Mouse (Mus musculus): ENCODE results near the gene Pax3. TPM values are rescaled to one million over a fixed set of nuclear protein-coding genes. Genes with fewer than 3 reads are reported as not detected.

Pax3 gene
- total and polyA plus RNA-seq, 3 experiments: 0.08 to 0.10 TPM; not detected in 1

DNA sequence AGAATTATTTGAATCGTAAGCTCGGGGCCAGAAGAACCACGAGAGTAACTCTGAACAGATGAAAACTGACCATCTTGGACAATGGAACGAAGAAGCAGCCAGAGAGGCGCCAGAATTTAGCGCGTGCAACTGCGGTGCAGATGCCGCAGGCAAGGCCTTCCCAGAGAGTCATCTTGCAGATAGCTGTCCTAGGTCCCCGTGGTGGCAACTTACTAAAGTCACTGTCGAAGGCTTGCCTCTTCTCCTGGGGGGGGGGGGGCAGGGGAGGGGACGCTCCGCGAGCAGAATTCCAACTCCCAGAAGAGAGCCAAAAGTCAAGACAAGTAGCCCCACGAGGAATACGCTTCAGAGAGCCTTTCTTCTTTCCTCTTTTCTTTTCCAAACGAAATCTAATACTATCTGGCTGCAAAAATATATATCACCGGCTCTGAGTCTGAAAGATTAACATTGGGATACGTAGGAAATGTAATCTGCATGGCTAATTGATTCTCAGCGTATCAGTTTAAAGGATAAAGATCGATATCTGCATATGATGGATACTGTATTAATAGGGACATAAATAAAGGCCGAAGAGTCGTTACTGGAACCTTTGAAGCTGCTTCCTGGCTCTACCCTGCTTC is 5.6 kb upstream of the Pax3 start:
- no peak overlapping the region for H3K9ac ChIP-seq (ENCODE audit: insufficient read depth, low read depth)
- in situ Hi-C loops (cut with MboI; ENCODE audit: low pct_ligation_motif_present, low pct_unique_long_range_greater_than_20kb, low sequenced_read_pairs) (no loop called here), dilution Hi-C loops (cut with MboI; ENCODE audit: extremely low pct_ligation_motif_present, extremely low pct_unique_long_range_greater_than_20kb, low sequenced_read_pairs) (no loop called here)
- no peaks in the 10 kb centered on the region for H3K27me3 ChIP-seq (replicated peaks)
- no peak for DNase-seq (ENCODE audit: extremely low read depth)
- no peaks in the 10 kb centered on the region for H3K79me2 ChIP-seq (replicated peaks; ENCODE audit: control insufficient read depth, extremely low read depth, insufficient read depth, poor library complexity, severe bottlenecking)
- no peak for TF ChIP-seq CHD1 (IDR thresholded peaks at IDR 0.05; ENCODE audit: low read depth, low read length)
- TF ChIP-seq RCOR1 (conservative IDR thresholded peaks at IDR 0.05; ENCODE audit: low read depth, low read length): no peak
- TF ChIP-seq RAD21 (IDR thresholded peaks at IDR 0.05; ENCODE audit: low read depth, low read length): no peak
- no peak for TF ChIP-seq UBTF (IDR thresholded peaks at IDR 0.05; ENCODE audit: low read depth, low read length)
- no peak for TF ChIP-seq POLR2AphosphoS2 (IDR thresholded peaks at IDR 0.05; ENCODE audit: low read depth, low read length)
- TF ChIP-seq POLR2A (IDR thresholded peaks at IDR 0.05; ENCODE audit: low read depth, low read length): no peak
- TF ChIP-seq MXI1 (IDR thresholded peaks at IDR 0.05; ENCODE audit: low read depth, low read length): no peak
- no peak for TF ChIP-seq NELFE (IDR thresholded peaks at IDR 0.05; ENCODE audit: low read depth, low read length)
- no peak for TF ChIP-seq EP300 (IDR thresholded peaks at IDR 0.05; ENCODE audit: low read length)
- TF ChIP-seq SMC3 (IDR thresholded peaks at IDR 0.05; ENCODE audit: low read depth, low read length): no peak
- TF ChIP-seq IRF4 (IDR thresholded peaks at IDR 0.05; ENCODE audit: low read depth, low read length): no peak
- TF ChIP-seq JUND (conservative IDR thresholded peaks at IDR 0.05; ENCODE audit: low read depth, low read length): no peak
- peaks cover 0 to 4% of the 10 kb centered on the region in 2 experiments; a peak in 2 of 4 replicates for H3K4me1 ChIP-seq (ENCODE audit: control insufficient read depth in 1 of 2, insufficient read depth in 2 of 2)
- no peak overlapping the region for H3K4me3 ChIP-seq (replicated peaks in 1 of 3; ENCODE audit: low read depth in 2 of 3, low read length in 2 of 3, poor library complexity in 1 of 3)
- no peaks in the 10 kb centered on the region for H3K36me3 ChIP-seq (replicated peaks in 1 of 2; ENCODE audit: control insufficient read depth in 1 of 2, insufficient read depth in 1 of 2, low read length in 1 of 2)
- no peak overlapping the region for H3K27ac ChIP-seq (ENCODE audit: insufficient read depth, low read depth)
- no peak overlapping the region for H3K4me2 ChIP-seq (ENCODE audit: insufficient read depth, low read depth, poor library complexity, severe bottlenecking)
- H3K9me3 ChIP-seq (replicated peaks; ENCODE audit: low read length): no peaks in the 10 kb centered on the region

DNA sequence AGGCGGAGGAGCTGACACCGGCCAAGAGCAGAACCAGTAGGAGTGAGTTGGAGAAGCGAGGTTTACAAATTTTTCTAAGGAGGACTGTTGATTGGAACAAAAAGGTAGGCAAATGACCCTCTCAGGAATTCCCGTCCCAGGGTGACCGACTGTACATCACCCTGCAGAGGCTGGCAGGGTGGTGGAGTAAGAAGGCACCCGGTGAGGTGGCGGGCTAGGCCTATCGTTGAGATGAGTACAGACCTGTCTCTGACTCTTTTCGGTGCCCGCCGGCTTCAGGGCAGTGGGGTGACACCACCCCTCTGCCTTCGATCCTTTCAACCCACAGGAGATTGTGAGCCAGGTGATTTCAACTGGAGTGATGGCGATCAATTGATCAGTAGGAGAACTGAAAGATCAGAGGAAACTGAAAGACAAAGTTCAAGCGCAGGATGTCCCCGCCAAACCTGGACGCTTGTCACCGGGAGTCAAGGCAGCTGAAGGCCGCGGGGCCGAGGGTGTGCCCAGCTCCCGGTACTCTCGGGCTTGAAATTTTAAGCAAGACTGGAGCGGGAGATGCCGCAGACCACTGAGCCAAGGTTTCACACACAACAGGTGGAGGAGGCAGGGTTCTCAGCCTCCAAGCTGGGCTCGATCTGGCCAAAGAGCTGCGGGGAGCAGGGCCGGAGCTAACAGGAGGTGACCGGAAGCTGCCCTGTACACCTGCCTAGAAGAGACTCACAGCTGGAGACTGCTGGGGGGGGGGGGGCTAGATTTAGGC is 4.5 kb upstream of the Pax3 start:
- DNase-seq (ENCODE audit: extremely low read depth): no peak
- in situ Hi-C loops (cut with MboI; ENCODE audit: low pct_ligation_motif_present, low pct_unique_long_range_greater_than_20kb, low sequenced_read_pairs): no loop called here
- H3K4me1 ChIP-seq (ENCODE audit: control insufficient read depth in 1 of 2, insufficient read depth in 2 of 2): peaks cover 0 to 4% of the 10 kb centered on the region in 2 experiments; a peak in 2 of 4 replicates
- no peak overlapping the region for H3K4me2 ChIP-seq (ENCODE audit: insufficient read depth, low read depth, poor library complexity, severe bottlenecking)
- H3K36me3 ChIP-seq (replicated peaks in 1 of 2; ENCODE audit: control insufficient read depth in 1 of 2, insufficient read depth in 1 of 2, low read length in 1 of 2): no peaks in the 10 kb centered on the region
- no peaks in the 10 kb centered on the region for H3K79me2 ChIP-seq (replicated peaks; ENCODE audit: control insufficient read depth, extremely low read depth, insufficient read depth, poor library complexity, severe bottlenecking)
- no peak for TF ChIP-seq CHD2 (IDR thresholded peaks at IDR 0.05; ENCODE audit: low read length)
- TF ChIP-seq NELFE (IDR thresholded peaks at IDR 0.05; ENCODE audit: low read depth, low read length): no peak
- no peak for TF ChIP-seq MAX (IDR thresholded peaks at IDR 0.05; ENCODE audit: low read length)
- no peak for TF ChIP-seq CTCF (conservative IDR thresholded peaks at IDR 0.05 in 1 of 2, IDR thresholded peaks at IDR 0.05 in 1 of 2; ENCODE audit: low read depth in 2 of 2, low read length in 2 of 2)
- no peak for TF ChIP-seq ZKSCAN1 (IDR thresholded peaks at IDR 0.05; ENCODE audit: borderline replicate concordance, low read depth, low read length)
- TF ChIP-seq JUND (conservative IDR thresholded peaks at IDR 0.05; ENCODE audit: low read depth, low read length): no peak
- TF ChIP-seq MEF2A (IDR thresholded peaks at IDR 0.05; ENCODE audit: borderline replicate concordance, low read depth, low read length): no peak
- TF ChIP-seq RAD21 (IDR thresholded peaks at IDR 0.05; ENCODE audit: low read depth, low read length): no peak
- no peak for TF ChIP-seq ZNF384 (IDR thresholded peaks at IDR 0.05; ENCODE audit: low read depth, low read length)
- TF ChIP-seq HCFC1 (IDR thresholded peaks at IDR 0.05; ENCODE audit: low read depth, low read length): no peak
- no peak for TF ChIP-seq TBP (conservative IDR thresholded peaks at IDR 0.05; ENCODE audit: low read depth, low read length)
- TF ChIP-seq MYC (IDR thresholded peaks at IDR 0.05; ENCODE audit: low read depth, low read length): no peak
- no peak for TF ChIP-seq RCOR1 (conservative IDR thresholded peaks at IDR 0.05; ENCODE audit: low read depth, low read length)
- no peak for TF ChIP-seq SIN3A (IDR thresholded peaks at IDR 0.05; ENCODE audit: low read length)
- no peak for TF ChIP-seq ELF1 (IDR thresholded peaks at IDR 0.05; ENCODE audit: low read depth, low read length)
- TF ChIP-seq KAT2A (IDR thresholded peaks at IDR 0.05; ENCODE audit: insufficient replicate concordance, low read length): no peak
- peaks cover 3% of the 10 kb centered on the region for H3K9me3 ChIP-seq (replicated peaks; ENCODE audit: low read length)
- dilution Hi-C loops (cut with MboI; ENCODE audit: extremely low pct_ligation_motif_present, extremely low pct_unique_long_range_greater_than_20kb, low sequenced_read_pairs): no loop called here
- no peak overlapping the region for H3K4me3 ChIP-seq (replicated peaks in 1 of 3; ENCODE audit: low read depth in 2 of 3, low read length in 2 of 3, poor library complexity in 1 of 3)
- H3K27me3 ChIP-seq (replicated peaks): no peaks in the 10 kb centered on the region
- H3K9ac ChIP-seq (ENCODE audit: insufficient read depth, low read depth): no peak overlapping the region
- H3K27ac ChIP-seq (ENCODE audit: insufficient read depth, low read depth): no peak overlapping the region
